Mouse (Mus musculus) kidney, adult 18-20 months (tissue): Measurements from ENCODE around the gene Gm44596.

Experiments used
- DNase-seq: peaks from one replicate; pipeline ENCODE4 v3.0.0; 2021

Gm44596 gene

GRCm38 (mm10) chr6:128375192-128375591 is at the start of gene Gm44596, which contains the start of gene Tex52:
Gene Gm44596 (plus strand): TSS chr6:128375503.
Gene Tex52 (plus strand): TSS chr6:128375456.
- DNase-seq = no peak

GRCm38 (mm10) chr6:128334397-128335124 is 40.7 kb upstream of the Gm44596 start:
- DNase-seq = peak; percentile 74

GRCm38 (mm10) chr6:128337467-128337866 is 37.8 kb upstream of the Gm44596 start:
- DNase-seq = no peak

- no peak for DNase-seq
These were observed 36.4 kb upstream of the Gm44596 start for GRCm38 (mm10) chr6:128338876-128339275.

GRCm38 (mm10) chr6:128341956-128342723 is 33.2 kb upstream of the Gm44596 start:
- no peak for DNase-seq

- no peak for DNase-seq
These were observed 29.7 kb upstream of the Gm44596 start for GRCm38 (mm10) chr6:128345623-128346022.

- DNase-seq = no peak
These were observed 28.5 kb upstream of the Gm44596 start for GRCm38 (mm10) chr6:128346782-128347181.

GRCm38 (mm10) chr6:128349711-128350110 is 25.6 kb upstream of the Gm44596 start:
- no peak for DNase-seq

- DNase-seq = no peak
These were observed 21.2 kb upstream of the Gm44596 start for GRCm38 (mm10) chr6:128354140-128354539.

- peak; percentile 73 for DNase-seq
These were observed 20.1 kb upstream of the Gm44596 start for GRCm38 (mm10) chr6:128355201-128355681.

GRCm38 (mm10) chr6:128355726-128356416 is 19.4 kb upstream of the Gm44596 start, which contains the start of gene Tulp3:
Gene Tulp3 (minus strand): TSS chr6:128355851.
- DNase-seq = peak; percentile 94

GRCm38 (mm10) chr6:128358999-128359398 is 16.3 kb upstream of the Gm44596 start:
- peak; percentile 82 for DNase-seq

- DNase-seq = no peak
These were observed 13.4 kb upstream of the Gm44596 start for GRCm38 (mm10) chr6:128361901-128362300.

- DNase-seq = peak; percentile 88
These were observed 12.8 kb upstream of the Gm44596 start, which contains the start of the genes Rhno1 and Foxm1 for GRCm38 (mm10) chr6:128362381-128363006. Gene Rhno1 (minus strand): TSS chr6:128362911. Gene Foxm1 (plus strand): TSS chr6:128362967.

- no peak for DNase-seq
These were observed 12.1 kb upstream of the Gm44596 start for GRCm38 (mm10) chr6:128363007-128363825.

GRCm38 (mm10) chr6:128364721-128365120 is 10.6 kb upstream of the Gm44596 start:
- no peak for DNase-seq

- no peak for DNase-seq
These were observed 8.8 kb upstream of the Gm44596 start for GRCm38 (mm10) chr6:128366466-128366865.

- DNase-seq = no peak
These were observed 5.3 kb upstream of the Gm44596 start for GRCm38 (mm10) chr6:128370040-128370439.

- DNase-seq = no peak
These were observed 1.2 kb downstream of the Gm44596 start for GRCm38 (mm10) chr6:128376371-128377085.

GRCm38 (mm10) chr6:128379636-128380035 is 4.3 kb downstream of the Gm44596 start:
- no peak for DNase-seq
